Comparison of ENCODE assay signal across 8 mouse cellular contexts in the genomic region with DNA sequence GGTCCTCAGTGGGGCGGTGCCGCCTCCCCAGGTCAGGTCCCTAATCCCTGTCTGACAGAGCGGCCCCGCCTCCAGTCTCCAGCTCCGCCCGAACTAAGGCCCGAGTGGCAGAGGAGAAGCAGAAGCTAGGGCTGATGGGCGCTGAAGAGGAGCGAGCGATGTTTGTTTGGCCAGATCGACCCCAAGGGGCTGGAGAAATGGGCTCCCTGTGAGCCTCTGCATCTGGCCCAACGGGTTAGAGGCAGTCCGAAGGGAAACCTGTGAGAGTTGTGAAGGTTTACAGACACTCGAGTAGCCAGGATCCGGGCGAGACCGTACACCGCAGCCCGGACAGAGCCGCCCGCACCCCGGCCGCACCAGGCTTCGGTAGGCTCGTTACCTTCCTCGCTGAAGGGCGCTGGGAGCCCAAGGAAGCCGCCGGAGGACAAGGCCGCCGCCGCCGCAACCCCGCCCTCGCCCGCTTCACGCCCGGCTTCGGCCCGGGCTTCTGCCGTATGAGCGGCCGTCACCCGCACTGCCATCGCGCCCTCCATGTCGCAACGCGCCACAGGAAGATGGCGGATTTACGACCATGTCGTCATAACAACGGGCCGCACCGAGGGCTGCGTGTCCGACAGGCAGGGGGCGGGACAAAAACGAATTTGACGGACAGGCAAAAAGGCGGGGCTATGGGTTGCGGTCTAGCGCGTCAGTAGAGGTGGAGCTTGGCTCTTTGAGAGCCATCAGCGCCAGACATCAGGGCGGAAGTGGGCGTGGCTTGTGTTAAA. TPM values are rescaled to one million over a fixed set of nuclear protein-coding genes. Genes with fewer than 3 reads are reported as not detected.
DNase-seq lines count a peak whose midpoint lies in the region; ATAC-seq and TF ChIP-seq lines count a peak whose summit lies in the region.

No protein-coding gene starts in this region.

- peak overlapping the region; percentile 78 for H3K9ac ChIP-seq in CH12.LX (ENCODE audit: insufficient read depth, low read depth)
- H3K9ac ChIP-seq in forebrain, embryonic 11.5 days (ENCODE audit: low read length) = peak overlapping the region; percentile 92
- H3K9ac ChIP-seq in heart, postnatal 0 days (replicated peaks; ENCODE audit: low read depth, low read length) = peak overlapping the region; percentile 93
- peak overlapping the region; percentile 97 for H3K9ac ChIP-seq in liver, embryonic 16.5 days (ENCODE audit: low read depth, low read length)
- peak overlapping the region; percentile 94 for H3K9ac ChIP-seq in neural tube, embryonic 13.5 days

- TF ChIP-seq POLR2A in CH12.LX (IDR thresholded peaks at IDR 0.05; ENCODE audit: low read depth, low read length) = peak; percentile 86
- peak; percentile 88 for TF ChIP-seq POLR2A in testis, adult 2 months (IDR thresholded peaks at IDR 0.05; ENCODE audit: control insufficient read depth, low read depth, low read length)

- peaks cover 15% of the 10 kb centered on the region for H3K79me2 ChIP-seq in CH12.LX (replicated peaks; ENCODE audit: control insufficient read depth, extremely low read depth, insufficient read depth, poor library complexity, severe bottlenecking)

- dilution Hi-C loops in CH12.LX (cut with MboI; ENCODE audit: extremely low pct_ligation_motif_present, extremely low pct_unique_long_range_greater_than_20kb, low sequenced_read_pairs) = no loop called here

- H3K36me3 ChIP-seq in CH12.LX (replicated peaks in 1 of 2; ENCODE audit: control insufficient read depth in 1 of 2, insufficient read depth in 1 of 2, low read length in 1 of 2) = peaks cover 12 to 25% of the 10 kb centered on the region in 2 experiments
- no peaks in the 10 kb centered on the region for H3K36me3 ChIP-seq in forebrain, embryonic 11.5 days (ENCODE audit: control insufficient read depth, insufficient read depth, low read length)
- peaks cover 15% of the 10 kb centered on the region for H3K36me3 ChIP-seq in heart, postnatal 0 days (replicated peaks; ENCODE audit: control insufficient read depth, insufficient read depth, low read length)
- peaks cover 5% of the 10 kb centered on the region for H3K36me3 ChIP-seq in liver, embryonic 16.5 days (ENCODE audit: control insufficient read depth, insufficient read depth)
- H3K36me3 ChIP-seq in neural tube, embryonic 13.5 days = peaks cover 14% of the 10 kb centered on the region
- H3K36me3 ChIP-seq in testis, adult 2 months (ENCODE audit: control insufficient read depth, insufficient read depth, low read length) = peaks cover 2% of the 10 kb centered on the region

- no peaks in the 10 kb centered on the region for H3K27me3 ChIP-seq in CH12.LX (replicated peaks)
- H3K27me3 ChIP-seq in forebrain, embryonic 11.5 days (ENCODE audit: control insufficient read depth, insufficient read depth, low read length) = no peaks in the 10 kb centered on the region
- H3K27me3 ChIP-seq in heart, postnatal 0 days (ENCODE audit: control insufficient read depth, insufficient read depth, low read length) = no peaks in the 10 kb centered on the region
- no peaks in the 10 kb centered on the region for H3K27me3 ChIP-seq in liver, embryonic 16.5 days (ENCODE audit: control insufficient read depth, insufficient read depth, low read depth, low read length)
- H3K27me3 ChIP-seq in neural tube, embryonic 13.5 days = no peaks in the 10 kb centered on the region
- H3K27me3 ChIP-seq in testis, adult 2 months (ENCODE audit: control insufficient read depth, insufficient read depth, low read length) = no peaks in the 10 kb centered on the region

- no peaks in the 10 kb centered on the region for H3K9me3 ChIP-seq in CH12.LX (replicated peaks; ENCODE audit: low read length)
- no peaks in the 10 kb centered on the region for H3K9me3 ChIP-seq in forebrain, embryonic 11.5 days (ENCODE audit: control insufficient read depth, low read length)
- no peaks in the 10 kb centered on the region for H3K9me3 ChIP-seq in heart, postnatal 0 days (replicated peaks; ENCODE audit: control insufficient read depth, low read length)
- H3K9me3 ChIP-seq in liver, embryonic 16.5 days (replicated peaks; ENCODE audit: control insufficient read depth, low read length) = no peaks in the 10 kb centered on the region
- no peaks in the 10 kb centered on the region for H3K9me3 ChIP-seq in neural tube, embryonic 13.5 days

- no peak for TF ChIP-seq CTCF in CH12.LX (conservative IDR thresholded peaks at IDR 0.05 in 1 of 2, IDR thresholded peaks at IDR 0.05 in 1 of 2; ENCODE audit: low read depth in 2 of 2, low read length in 2 of 2)
- peak; percentile 29 for TF ChIP-seq CTCF in heart, postnatal 0 days (IDR thresholded peaks at IDR 0.05; ENCODE audit: low read depth)
- TF ChIP-seq CTCF in testis, adult 2 months (IDR thresholded peaks at IDR 0.05; ENCODE audit: control insufficient read depth, insufficient read depth, insufficient replicate concordance, low read depth, low read length) = peak; percentile 17; the same call in 1 of the 2 replicates

- no peak for TF ChIP-seq EP300 in CH12.LX (IDR thresholded peaks at IDR 0.05; ENCODE audit: low read length)
- TF ChIP-seq EP300 in heart, postnatal 0 days (IDR thresholded peaks at IDR 0.05; ENCODE audit: low read depth) = no peak; the same call in 1 of the 2 replicates

- WGBS in forebrain, embryonic 11.5 days = under 1% methylated on average over 67 of the region's 67 CpGs
- under 1% methylated on average over 64 of the region's 67 CpGs for WGBS in heart, postnatal 0 days
- WGBS in liver, embryonic 16.5 days (ENCODE audit: insufficient replicate concordance) = under 1% methylated on average over 67 of the region's 67 CpGs
- WGBS in neural tube, embryonic 13.5 days = under 1% methylated on average over 57 of the region's 67 CpGs

- in situ Hi-C loops in CH12.LX (cut with MboI; ENCODE audit: low pct_ligation_motif_present, low pct_unique_long_range_greater_than_20kb, low sequenced_read_pairs) = no loop called here

- H3K4me1 ChIP-seq in CH12.LX (ENCODE audit: control insufficient read depth in 1 of 2, insufficient read depth in 2 of 2) = peaks cover 0 to 18% of the 10 kb centered on the region in 2 experiments; a peak in 2 of 4 replicates
- peaks cover 7% of the 10 kb centered on the region; the same call in 1 of the 2 replicates for H3K4me1 ChIP-seq in forebrain, embryonic 11.5 days (replicated peaks; ENCODE audit: control insufficient read depth, insufficient read depth, low read length)
- H3K4me1 ChIP-seq in heart, postnatal 0 days (ENCODE audit: control insufficient read depth, insufficient read depth) = peaks cover 18% of the 10 kb centered on the region
- peaks cover 21% of the 10 kb centered on the region for H3K4me1 ChIP-seq in liver, embryonic 16.5 days (ENCODE audit: control insufficient read depth, low read depth, low read length)
- H3K4me1 ChIP-seq in neural tube, embryonic 13.5 days (replicated peaks) = peaks cover 27% of the 10 kb centered on the region
- peaks cover 3% of the 10 kb centered on the region; the same call in 1 of the 2 replicates for H3K4me1 ChIP-seq in testis, adult 2 months (ENCODE audit: control insufficient read depth, insufficient read depth, low read length)

- TF ChIP-seq RAD21 in CH12.LX (IDR thresholded peaks at IDR 0.05; ENCODE audit: low read depth, low read length) = no peak

- DNase-seq in CH12.LX (ENCODE audit: extremely low read depth) = peak; percentile 100
- DNase-seq in c-Kit-positive CD71-positive TER-119-negative erythroid progenitor cells, embryonic 14.5 days (ENCODE audit: low read depth) = peak; percentile 99
- peak; percentile 99 for DNase-seq in forebrain, embryonic 11.5 days (ENCODE audit: low spot score)
- DNase-seq in heart, postnatal 0 days (ENCODE audit: low spot score) = peak; percentile 99
- peak; percentile 100 for DNase-seq in kidney, postnatal 4 days

- peak overlapping the region; percentile 87; the same call in 1 of the 2 replicates for H3K4me2 ChIP-seq in CH12.LX (ENCODE audit: insufficient read depth, low read depth, poor library complexity, severe bottlenecking)
- H3K4me2 ChIP-seq in forebrain, embryonic 11.5 days (ENCODE audit: low read depth, low read length, severe bottlenecking) = peak overlapping the region; percentile 60
- H3K4me2 ChIP-seq in heart, postnatal 0 days (ENCODE audit: low read depth, low read length) = peak overlapping the region; percentile 69
- H3K4me2 ChIP-seq in liver, embryonic 16.5 days (ENCODE audit: low read depth, low read length) = peak overlapping the region; percentile 86
- peak overlapping the region; percentile 87 for H3K4me2 ChIP-seq in neural tube, embryonic 13.5 days

- ATAC-seq in forebrain, embryonic 11.5 days (replicated peaks; ENCODE audit: low FRiP score) = peak; percentile 93
- ATAC-seq in heart, postnatal 0 days (ENCODE audit: insufficient read depth, low read depth) = peak; percentile 94
- peak; percentile 95 for ATAC-seq in liver, embryonic 16.5 days (ENCODE audit: low read depth)
- peak; percentile 97 for ATAC-seq in neural tube, embryonic 13.5 days (ENCODE audit: low read depth)

- peak overlapping the region; percentile 67 to 91 (median 75) for H3K4me3 ChIP-seq in CH12.LX (replicated peaks in 1 of 3; ENCODE audit: low read depth in 2 of 3, low read length in 2 of 3, poor library complexity in 1 of 3)
- peak overlapping the region; percentile 78 for H3K4me3 ChIP-seq in forebrain, embryonic 11.5 days (ENCODE audit: low read depth, low read length)
- H3K4me3 ChIP-seq in heart, postnatal 0 days (ENCODE audit: low read depth, low read length) = peak overlapping the region; percentile 85
- peak overlapping the region; percentile 82 for H3K4me3 ChIP-seq in liver, embryonic 16.5 days (ENCODE audit: low read depth, low read length)
- peak overlapping the region; percentile 91 for H3K4me3 ChIP-seq in neural tube, embryonic 13.5 days
- H3K4me3 ChIP-seq in testis, adult 2 months (ENCODE audit: control insufficient read depth, low read depth, low read length) = peak overlapping the region; percentile 92

- peak overlapping the region; percentile 60 for H3K27ac ChIP-seq in CH12.LX (ENCODE audit: insufficient read depth, low read depth)
- peak overlapping the region; percentile 90 for H3K27ac ChIP-seq in forebrain, embryonic 11.5 days (ENCODE audit: low read depth, low read length)
- peak overlapping the region; percentile 97 for H3K27ac ChIP-seq in heart, postnatal 0 days (ENCODE audit: low read depth)
- H3K27ac ChIP-seq in liver, embryonic 16.5 days (ENCODE audit: low read length) = peak overlapping the region; percentile 99
- peak overlapping the region; percentile 95 for H3K27ac ChIP-seq in neural tube, embryonic 13.5 days (replicated peaks)
- peak overlapping the region; percentile 94 for H3K27ac ChIP-seq in testis, adult 2 months (ENCODE audit: control insufficient read depth, insufficient read depth, low read depth, low read length)

RNA-seq across cellular contexts. Expression of gene Dnase1l2, which starts 12.0 kb away (rescaled TPM):
- 1.5 and 1.6 TPM in 2 replicates for total RNA-seq in CH12.LX (2012; rRNA removed)
- total RNA-seq in CH12.LX (2014; rRNA removed) = 0.82 TPM in 2 replicates
- 1.1 and 1.3 TPM in 2 replicates for polyA plus RNA-seq in CH12.LX (2012; ENCODE audit: insufficient read length, low read depth)
- polyA plus RNA-seq in forebrain, embryonic 11.5 days (2014; fragmentation: Nextera tagmentation; extraction: Ambion mirVana) = 2.7 and 3.3 TPM in 2 replicates
- total RNA-seq in heart, postnatal 0 days (2014; rRNA removed; ENCODE audit: low replicate concordance) = 1.9 and 4.5 TPM in 2 replicates
- polyA plus RNA-seq in heart, postnatal 0 days (2015; fragmentation: Nextera tagmentation; extraction: Ambion mirVana) = 0.36 and 0.44 TPM in 2 replicates
- 0.49 and 0.67 TPM in 2 replicates for polyA plus RNA-seq in liver, embryonic 16.5 days (2015; fragmentation: Nextera tagmentation; extraction: Ambion mirVana)
- 5.5 and 6.5 TPM in 2 replicates for polyA plus RNA-seq in neural tube, embryonic 13.5 days (2015; fragmentation: Nextera tagmentation; extraction: Ambion mirVana)
- 6.4 and 9.3 TPM in 2 replicates for polyA plus RNA-seq in testis, adult 2 months (2012; rRNA removed)

RNA-seq across cellular contexts. Expression of gene E4f1, which starts 15.2 kb away (rescaled TPM):
- total RNA-seq in CH12.LX (2012; rRNA removed) = 21.5 and 22.7 TPM in 2 replicates
- total RNA-seq in CH12.LX (2014; rRNA removed) = 10.0 and 10.2 TPM in 2 replicates
- 16.2 and 17.4 TPM in 2 replicates for polyA plus RNA-seq in CH12.LX (2012; ENCODE audit: insufficient read length, low read depth)
- polyA plus RNA-seq in forebrain, embryonic 11.5 days (2014; fragmentation: Nextera tagmentation; extraction: Ambion mirVana) = 28.8 and 31.4 TPM in 2 replicates
- total RNA-seq in heart, postnatal 0 days (2014; rRNA removed; ENCODE audit: low replicate concordance) = 19.6 and 20.6 TPM in 2 replicates
- polyA plus RNA-seq in heart, postnatal 0 days (2015; fragmentation: Nextera tagmentation; extraction: Ambion mirVana) = 14.0 and 17.8 TPM in 2 replicates
- polyA plus RNA-seq in liver, embryonic 16.5 days (2015; fragmentation: Nextera tagmentation; extraction: Ambion mirVana) = 11.4 and 12.3 TPM in 2 replicates
- polyA plus RNA-seq in neural tube, embryonic 13.5 days (2015; fragmentation: Nextera tagmentation; extraction: Ambion mirVana) = 39.7 and 41.6 TPM in 2 replicates
- polyA plus RNA-seq in testis, adult 2 months (2012; rRNA removed) = 61.5 and 69.3 TPM in 2 replicates

RNA-seq across cellular contexts. Expression of gene Pgp, which starts 15.3 kb away (rescaled TPM):
- total RNA-seq in CH12.LX (2012; rRNA removed) = 14.2 and 17.3 TPM in 2 replicates
- total RNA-seq in CH12.LX (2014; rRNA removed) = 31.1 and 41.8 TPM in 2 replicates
- 41.1 and 41.6 TPM in 2 replicates for polyA plus RNA-seq in CH12.LX (2012; ENCODE audit: insufficient read length, low read depth)
- polyA plus RNA-seq in forebrain, embryonic 11.5 days (2014; fragmentation: Nextera tagmentation; extraction: Ambion mirVana) = 72.1 and 73.4 TPM in 2 replicates
- 48.4 and 62.3 TPM in 2 replicates for total RNA-seq in heart, postnatal 0 days (2014; rRNA removed; ENCODE audit: low replicate concordance)
- polyA plus RNA-seq in heart, postnatal 0 days (2015; fragmentation: Nextera tagmentation; extraction: Ambion mirVana) = 65.8 and 70.6 TPM in 2 replicates
- 48.2 and 49.0 TPM in 2 replicates for polyA plus RNA-seq in liver, embryonic 16.5 days (2015; fragmentation: Nextera tagmentation; extraction: Ambion mirVana)
- polyA plus RNA-seq in neural tube, embryonic 13.5 days (2015; fragmentation: Nextera tagmentation; extraction: Ambion mirVana) = 54.9 and 57.4 TPM in 2 replicates
- 597 and 738 TPM in 2 replicates for polyA plus RNA-seq in testis, adult 2 months (2012; rRNA removed)

RNA-seq across cellular contexts. Expression of gene Bricd5, which starts 18.7 kb away (rescaled TPM):
- total RNA-seq in CH12.LX (2012; rRNA removed) (0.98 and 1.1 TPM in 2 replicates), CH12.LX (2014; rRNA removed) (not detected in 2 replicates)
- 0.61 TPM in 1 of 2 replicates, not detected in the other for polyA plus RNA-seq in CH12.LX (2012; ENCODE audit: insufficient read length, low read depth)
- polyA plus RNA-seq in forebrain, embryonic 11.5 days (2014; fragmentation: Nextera tagmentation; extraction: Ambion mirVana) = 0.41 and 0.44 TPM in 2 replicates
- not detected in 2 replicates for total RNA-seq in heart, postnatal 0 days (2014; rRNA removed; ENCODE audit: low replicate concordance)
- not detected in 2 replicates for polyA plus RNA-seq in heart, postnatal 0 days (2015; fragmentation: Nextera tagmentation; extraction: Ambion mirVana)
- not detected in 2 replicates for polyA plus RNA-seq in liver, embryonic 16.5 days (2015; fragmentation: Nextera tagmentation; extraction: Ambion mirVana)
- not detected in 2 replicates for polyA plus RNA-seq in neural tube, embryonic 13.5 days (2015; fragmentation: Nextera tagmentation; extraction: Ambion mirVana)
- 7.5 and 7.9 TPM in 2 replicates for polyA plus RNA-seq in testis, adult 2 months (2012; rRNA removed)

RNA-seq across cellular contexts. Expression of gene Mlst8, which starts 23.9 kb away (rescaled TPM):
- 10.0 and 13.6 TPM in 2 replicates for total RNA-seq in CH12.LX (2012; rRNA removed)
- 10.9 and 14.0 TPM in 2 replicates for total RNA-seq in CH12.LX (2014; rRNA removed)
- polyA plus RNA-seq in CH12.LX (2012; ENCODE audit: insufficient read length, low read depth) = 21.8 and 24.7 TPM in 2 replicates
- polyA plus RNA-seq in forebrain, embryonic 11.5 days (2014; fragmentation: Nextera tagmentation; extraction: Ambion mirVana) = 33.8 and 34.0 TPM in 2 replicates
- total RNA-seq in heart, postnatal 0 days (2014; rRNA removed; ENCODE audit: low replicate concordance) = 12.4 and 44.9 TPM in 2 replicates
- 10.1 and 11.5 TPM in 2 replicates for polyA plus RNA-seq in heart, postnatal 0 days (2015; fragmentation: Nextera tagmentation; extraction: Ambion mirVana)
- 11.8 and 11.9 TPM in 2 replicates for polyA plus RNA-seq in liver, embryonic 16.5 days (2015; fragmentation: Nextera tagmentation; extraction: Ambion mirVana)
- 35.7 and 36.2 TPM in 2 replicates for polyA plus RNA-seq in neural tube, embryonic 13.5 days (2015; fragmentation: Nextera tagmentation; extraction: Ambion mirVana)
- polyA plus RNA-seq in testis, adult 2 months (2012; rRNA removed) = 13.9 and 16.5 TPM in 2 replicates

Comparison
In these comparisons a context has a peak if more than half of its experiments do, and no peak if none do; other contexts are left out.
1. Peak in every context shown above with its lines: DNase-seq, ATAC-seq, H3K4me3 ChIP-seq and H3K27ac ChIP-seq.
2. CTCF ChIP-seq: peak in heart, postnatal 0 days (single experiment) and testis, adult 2 months (single experiment); none in CH12.LX (0 of 2).